Mouse (Mus musculus) forebrain, embryonic 10.5 days (tissue): ENCODE measurements around the gene Atp9a. TPM values are rescaled to one million over a fixed set of nuclear protein-coding genes. Genes with fewer than 3 reads are reported as not detected.
A peak's percentile ranks its signal among the peaks of the same experiment; 100 is the strongest.
"Not testable (repeated sequence)": the region's sequence is repeated elsewhere in the genome, so short reads cannot be mapped to it uniquely, and the experiment has no call there.

Experiments used
- DNase-seq: peaks from one replicate; pipeline ENCODE4 v3.0.0-alpha.2; 2017; ENCODE audit warnings: low spot score; ENCODE audit errors: extremely low spot score
- H3K27ac ChIP-seq: fragments of 300-500 bp; sonication (generic); 2 replicates; pipeline ENCODE4 v1.5.1; 2016; ENCODE audit warnings: mild to moderate bottlenecking
- H3K27me3 ChIP-seq: fragments of 300-500 bp; sonication (generic); 2 replicates; pipeline ENCODE4 v1.6.1; 2016; ENCODE audit warnings: mild to moderate bottlenecking; ENCODE audit not compliant: poor library complexity, severe bottlenecking
- H3K36me3 ChIP-seq: fragments of 300-500 bp; sonication (generic); replicated peaks from 2 replicates; pipeline ENCODE4 v1.6.1; 2016; ENCODE audit warnings: mild to moderate bottlenecking, moderate library complexity
- H3K4me1 ChIP-seq: fragments of 300-500 bp; sonication (generic); 2 replicates; pipeline ENCODE4 v1.6.1; 2016
- H3K4me3 ChIP-seq: fragments of 300-500 bp; sonication (generic); 2 replicates; pipeline ENCODE4 v1.5.1; 2016; ENCODE audit warnings: mild to moderate bottlenecking, moderate library complexity
- H3K9me3 ChIP-seq: fragments of 300-500 bp; sonication (generic); 2 replicates; pipeline ENCODE4 v1.6.1; 2016; ENCODE audit warnings: mild to moderate bottlenecking, moderate library complexity
- WGBS: fragments of 180-500 bp; shearing (Covaris S2); methylation state at CpG from one replicate; pipeline ENCODE4 v1.1.7; 2016; 5-methylcytosine and 5-hydroxymethylcytosine counted together
- polyA plus RNA-seq: library from polyadenylated mRNA; unstranded; fragments of >200 nt; fragmentation: Nextera tagmentation; extraction: Ambion mirVana; gene quantifications from 2 replicates; pipeline ENCODE4 v1.2.1, GENCODE M21; 2016

The Atp9a gene
- polyA plus RNA-seq, 1 experiment from 2014 or later, result 8.7 TPM

- H3K4me3 ChIP-seq, result peak overlapping the region; percentile 90
- no peak for DNase-seq
- peaks cover 74% of the 10 kb centered on the region for H3K4me1 ChIP-seq
- WGBS, result 1% methylated on average over 9 of the region's 9 CpGs
- peaks cover 9% of the 10 kb centered on the region for H3K36me3 ChIP-seq
- peaks cover 25% of the 10 kb centered on the region for H3K27me3 ChIP-seq
- no peaks in the 10 kb centered on the region for H3K9me3 ChIP-seq
- peak overlapping the region; percentile 96 for H3K27ac ChIP-seq
Observed at GRCm38 (mm10) chr2:168764460-168764867, 22.3 kb upstream of the Atp9a start.

DNA sequence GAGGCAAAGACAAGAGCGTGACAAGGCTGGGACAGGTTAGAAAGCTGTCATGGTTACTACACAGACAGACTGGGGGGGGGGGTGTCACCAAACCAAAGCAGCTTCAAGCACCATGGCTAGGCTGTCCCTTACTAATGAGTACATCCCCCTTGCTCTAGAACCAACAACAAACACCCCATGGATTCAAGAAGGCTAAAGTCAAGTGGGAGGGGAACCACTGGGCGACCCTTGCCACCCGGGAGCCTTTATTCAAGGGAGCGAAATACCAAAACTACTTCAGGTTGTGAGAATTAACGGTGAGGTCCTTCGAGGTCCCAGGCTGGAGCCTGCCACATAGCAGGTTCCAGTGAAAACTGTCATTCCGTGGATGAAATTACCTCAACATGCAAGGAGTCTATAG lies 21.6 kb upstream of the Atp9a start:
- peak overlapping the region; percentile 90 for H3K4me3 ChIP-seq
- H3K4me1 ChIP-seq, result peaks cover 72% of the 10 kb centered on the region
- H3K27ac ChIP-seq, result peak overlapping the region; percentile 96
- no peaks in the 10 kb centered on the region for H3K9me3 ChIP-seq
- DNase-seq, result peak; percentile 29
- peaks cover 18% of the 10 kb centered on the region for H3K27me3 ChIP-seq
- 5% methylated on average over 7 of the region's 7 CpGs for WGBS
- peaks cover 14% of the 10 kb centered on the region for H3K36me3 ChIP-seq

DNA sequence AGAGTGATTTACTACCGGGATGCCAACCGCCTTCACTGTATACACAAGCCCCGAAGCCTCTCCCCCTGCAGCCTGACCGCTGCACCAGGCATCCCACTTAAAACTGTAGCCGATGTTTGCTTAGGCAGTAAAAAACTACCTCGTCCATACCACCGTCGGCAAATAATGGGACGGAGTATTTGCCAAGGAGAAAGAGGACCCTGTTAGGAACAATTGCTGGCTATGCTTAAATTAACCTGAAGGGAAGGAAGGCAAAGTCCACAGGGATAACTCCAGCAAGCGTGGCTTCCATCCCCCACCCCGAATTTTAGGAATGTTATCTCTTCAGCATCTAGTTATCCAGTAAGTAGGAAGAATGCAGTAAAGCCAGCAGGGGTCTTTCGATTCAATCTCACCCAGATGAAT lies 20.2 kb upstream of the Atp9a start:
- Histone ChIP-seq H3K4me1 (peaks cover 62% of the 10 kb centered on the region), H3K36me3 (peaks cover 27% of the 10 kb centered on the region), H3K9me3 (no peaks in the 10 kb centered on the region), H3K27me3 (peaks cover 4% of the 10 kb centered on the region; the same call in 1 of the 2 replicates), H3K27ac (peak overlapping the region; percentile 45; the same call in 1 of the 2 replicates), H3K4me3 (peak overlapping the region; percentile 90)
- DNase-seq, result no peak
- under 1% methylated on average over 12 of the region's 12 CpGs for WGBS

- Histone ChIP-seq H3K4me1 (peaks cover 60% of the 10 kb centered on the region), H3K36me3 (peaks cover 32% of the 10 kb centered on the region), H3K27ac (peak overlapping the region; percentile 45), H3K27me3 (0 out of 2 replicates have a peak, but pooled peaks cover 3% of the 10 kb centered on the region), H3K9me3 (no peaks in the 10 kb centered on the region), H3K4me3 (peak overlapping the region; percentile 90)
- WGBS, result 18% methylated on average over 4 of the region's 4 CpGs
- DNase-seq, result no peak
Observed at GRCm38 (mm10) chr2:168761954-168762353, 19.7 kb upstream of the Atp9a start.

- Histone ChIP-seq H3K36me3 (peaks cover 40% of the 10 kb centered on the region), H3K4me3 (no peak overlapping the region), H3K4me1 (peaks cover 54% of the 10 kb centered on the region), H3K9me3 (peaks cover 2% of the 10 kb centered on the region; the same call in 1 of the 2 replicates), H3K27ac (no peak overlapping the region), H3K27me3 (0 out of 2 replicates have a peak, but pooled peaks cover 3% of the 10 kb centered on the region)
- WGBS, result 82% methylated on average over 9 of the region's 9 CpGs
- no peak for DNase-seq
Observed at GRCm38 (mm10) chr2:168761141-168761540, 18.9 kb upstream of the Atp9a start.

DNA sequence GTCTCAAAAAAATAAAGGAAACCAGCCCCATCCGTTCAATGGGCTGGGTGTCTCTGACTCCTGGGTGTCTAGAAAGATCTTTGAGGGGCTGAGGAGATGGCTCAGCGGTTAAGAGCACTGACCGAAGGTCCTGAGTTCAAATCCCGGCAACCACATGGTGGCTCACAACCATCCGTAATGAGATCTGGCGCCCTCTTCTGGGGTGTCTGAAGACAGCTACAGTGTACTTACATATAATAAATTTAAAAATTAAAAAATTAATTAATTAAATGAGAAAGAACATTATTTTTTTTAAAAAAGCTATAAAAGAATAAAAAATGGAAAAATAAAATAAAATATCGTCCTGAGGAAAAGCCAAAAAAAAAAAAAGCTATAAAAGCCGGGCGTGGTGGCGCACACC lies 2.2 kb upstream of the Atp9a start:
- not testable (repeated sequence) for H3K9me3 ChIP-seq, H3K4me3 ChIP-seq, H3K27ac ChIP-seq, DNase-seq, H3K27me3 ChIP-seq
- Histone ChIP-seq H3K4me1 (peaks cover 17% of the 10 kb centered on the region), H3K36me3 (peaks cover 33% of the 10 kb centered on the region)
- WGBS, result 90% methylated on average over 10 of the region's 10 CpGs

DNA sequence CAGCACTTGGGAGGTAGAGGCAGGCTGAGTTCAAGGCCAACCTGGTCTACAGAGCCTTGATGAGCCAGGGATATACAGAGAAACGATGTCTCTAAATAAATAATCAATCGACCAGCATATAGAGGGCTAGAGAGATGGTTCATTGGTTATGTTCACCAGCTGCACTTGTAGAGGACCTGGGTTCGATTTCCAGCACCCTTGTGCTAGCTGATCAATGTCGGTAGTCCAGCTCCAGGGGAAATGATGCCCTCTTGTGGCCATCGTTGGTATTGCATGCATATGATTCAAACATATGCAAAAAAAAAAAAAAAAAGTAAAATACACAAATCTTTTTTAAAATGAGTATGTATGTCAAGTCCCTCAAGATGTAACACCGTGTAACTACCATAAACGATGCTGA lies 440 bp upstream of the Atp9a start:
- Histone ChIP-seq H3K4me1 (peaks cover 17% of the 10 kb centered on the region), H3K27ac (no peak overlapping the region), H3K9me3 (no peaks in the 10 kb centered on the region), H3K36me3 (peaks cover 15% of the 10 kb centered on the region), H3K4me3 (peak overlapping the region; percentile 88), H3K27me3 (peaks cover 4% of the 10 kb centered on the region; the same call in 1 of the 2 replicates)
- WGBS, result 20% methylated on average over 7 of the region's 7 CpGs
- DNase-seq, result peak; percentile 59

GRCm38 (mm10) chr2:168741273-168742058 lies 743 bp downstream of the Atp9a start:
- Histone ChIP-seq H3K27ac (peak overlapping the region; percentile 90), H3K9me3 (no peaks in the 10 kb centered on the region), H3K27me3 (peaks cover 4% of the 10 kb centered on the region; the same call in 1 of the 2 replicates), H3K36me3 (0 out of 2 replicates have a peak, but pooled peaks cover 3% of the 10 kb centered on the region), H3K4me3 (peak overlapping the region; percentile 88), H3K4me1 (peaks cover 17% of the 10 kb centered on the region)
- peak; percentile 71 for DNase-seq
- 1% methylated on average over 78 of the region's 108 CpGs for WGBS

- peak overlapping the region; percentile 88 for H3K4me3 ChIP-seq
- H3K4me1 ChIP-seq, result peaks cover 17% of the 10 kb centered on the region
- no peak overlapping the region for H3K27ac ChIP-seq
- H3K36me3 ChIP-seq, result no peaks in the 10 kb centered on the region
- DNase-seq, result no peak
- no peaks in the 10 kb centered on the region for H3K9me3 ChIP-seq
- 90% methylated on average over 10 of the region's 10 CpGs for WGBS
- peaks cover 4% of the 10 kb centered on the region; the same call in 1 of the 2 replicates for H3K27me3 ChIP-seq
Observed at GRCm38 (mm10) chr2:168740496-168740895, 1.7 kb downstream of the Atp9a start.

DNA sequence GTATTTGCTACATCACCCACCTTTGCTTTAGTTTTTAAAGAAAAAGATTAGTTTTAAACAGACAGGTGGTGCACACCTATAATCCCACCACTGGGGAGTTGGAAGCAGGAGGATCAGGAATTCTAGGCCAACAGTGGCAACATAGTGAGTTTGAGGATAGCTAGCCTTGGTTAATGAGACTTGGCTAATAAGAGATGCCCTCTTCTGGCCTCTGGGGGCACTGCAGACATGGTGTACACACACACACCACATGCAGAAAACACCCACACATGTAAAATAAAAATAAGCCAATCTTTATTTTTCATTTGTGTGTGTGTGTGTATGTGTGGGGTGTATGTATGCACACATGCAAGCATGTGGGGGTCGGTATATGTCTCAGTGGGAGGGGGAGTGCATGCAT lies 3.4 kb downstream of the Atp9a start:
- H3K27ac ChIP-seq, result no peak overlapping the region
- H3K36me3 ChIP-seq, result no peaks in the 10 kb centered on the region
- DNase-seq, result no peak
- no peaks in the 10 kb centered on the region for H3K9me3 ChIP-seq
- H3K4me1 ChIP-seq, result peaks cover 22% of the 10 kb centered on the region
- WGBS, result 97% methylated on average over 1 of the region's 1 CpGs
- no peak overlapping the region for H3K4me3 ChIP-seq
- peaks cover 4% of the 10 kb centered on the region; the same call in 1 of the 2 replicates for H3K27me3 ChIP-seq

- peaks cover 24% of the 10 kb centered on the region for H3K4me1 ChIP-seq
- H3K36me3 ChIP-seq, result no peaks in the 10 kb centered on the region
- H3K27ac ChIP-seq, result no peak overlapping the region
- no peaks in the 10 kb centered on the region for H3K9me3 ChIP-seq
- WGBS, result 86% methylated on average over 10 of the region's 10 CpGs
- no peak overlapping the region for H3K4me3 ChIP-seq
- no peak for DNase-seq
- peaks cover 4% of the 10 kb centered on the region; the same call in 1 of the 2 replicates for H3K27me3 ChIP-seq
Observed at GRCm38 (mm10) chr2:168737878-168738277, 4.3 kb downstream of the Atp9a start.

DNA sequence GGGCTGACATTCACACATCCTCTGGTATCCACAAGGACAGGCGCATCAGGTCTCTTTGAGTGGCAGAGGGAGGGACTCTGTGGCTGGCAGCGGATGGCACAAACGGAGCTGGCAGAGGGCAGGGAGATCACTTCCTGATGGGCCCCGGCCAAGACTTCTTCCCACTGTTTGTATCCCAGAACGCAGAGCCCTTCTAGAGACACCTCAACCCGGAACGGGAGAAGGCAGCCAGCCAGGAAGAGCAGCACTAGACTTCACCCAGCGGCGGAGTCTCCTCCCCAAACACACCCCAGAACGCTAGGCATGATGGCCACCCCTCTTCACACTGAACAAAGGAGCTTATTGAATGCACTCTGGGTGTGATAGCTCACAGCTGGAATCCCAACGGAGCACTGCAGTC lies 8.2 kb downstream of the Atp9a start:
- no peak for DNase-seq
- Histone ChIP-seq H3K9me3 (no peaks in the 10 kb centered on the region), H3K36me3 (no peaks in the 10 kb centered on the region), H3K27me3 (no peaks in the 10 kb centered on the region), H3K4me3 (no peak overlapping the region), H3K27ac (no peak overlapping the region), H3K4me1 (peaks cover 31% of the 10 kb centered on the region)
- WGBS, result 58% methylated on average over 11 of the region's 11 CpGs

- 58% methylated on average over 8 of the region's 8 CpGs for WGBS
- Histone ChIP-seq H3K4me1 (peaks cover 39% of the 10 kb centered on the region), H3K36me3 (no peaks in the 10 kb centered on the region), H3K4me3 (no peak overlapping the region), H3K9me3 (no peaks in the 10 kb centered on the region), H3K27me3 (no peaks in the 10 kb centered on the region), H3K27ac (peak overlapping the region; percentile 66)
- DNase-seq, result no peak
Observed at GRCm38 (mm10) chr2:168731258-168731657, 11.0 kb downstream of the Atp9a start.
